Mouse (Mus musculus) liver, embryonic 12.5 days (tissue): Measurements from ENCODE around the gene Lrch1. TPM values are rescaled to one million over a fixed set of nuclear protein-coding genes. Genes with fewer than 3 reads are reported as not detected.

Experiments used
- ATAC-seq: fragments of 200-750 bp; cut with Nextera tagmentation; 2 replicates; pipeline ENCODE4 v1.8.0; 2017; ENCODE audit warnings: moderate number of reproducible peaks, mild to moderate bottlenecking, moderate library complexity
- H3K27ac ChIP-seq: fragments of 300-500 bp; sonication (generic); 2 replicates; pipeline ENCODE4 v1.5.1; 2016; ENCODE audit warnings: mild to moderate bottlenecking
- H3K27me3 ChIP-seq: fragments of 300-500 bp; sonication (generic); replicated peaks from 2 replicates; pipeline ENCODE4 v1.6.1; 2016; ENCODE audit warnings: mild to moderate bottlenecking, moderate library complexity
- H3K36me3 ChIP-seq: fragments of 300-500 bp; sonication (generic); 2 replicates; pipeline ENCODE4 v1.6.1; 2016; ENCODE audit warnings: mild to moderate bottlenecking, moderate library complexity
- H3K4me1 ChIP-seq: fragments of 300-500 bp; sonication (generic); 2 replicates; pipeline ENCODE4 v1.6.1; 2016
- H3K4me2 ChIP-seq: fragments of 300-500 bp; sonication (generic); 2 replicates; pipeline ENCODE4 v1.6.1; 2016; ENCODE audit warnings: mild to moderate bottlenecking, moderate library complexity
- H3K4me3 ChIP-seq: fragments of 300-500 bp; sonication (generic); 2 replicates; pipeline ENCODE4 v1.5.1; 2016; ENCODE audit warnings: mild to moderate bottlenecking, moderate library complexity
- H3K9ac ChIP-seq: fragments of 300-500 bp; sonication (generic); 2 replicates; pipeline ENCODE4 v1.6.1; 2016; ENCODE audit warnings: mild to moderate bottlenecking, moderate library complexity
- H3K9me3 ChIP-seq: fragments of 300-500 bp; sonication (generic); replicated peaks from 2 replicates; pipeline ENCODE4 v1.6.1; 2016; ENCODE audit warnings: mild to moderate bottlenecking, moderate library complexity
- WGBS: fragments of 180-500 bp; shearing (Covaris S2); methylation state at CpG from one replicate; pipeline ENCODE4 v1.1.7; 2016; ENCODE audit not compliant: insufficient replicate concordance; 5-methylcytosine and 5-hydroxymethylcytosine counted together
- polyA plus RNA-seq: library from polyadenylated mRNA; unstranded; fragments of >200 nt; fragmentation: Nextera tagmentation; extraction: Ambion mirVana; gene quantifications from 2 replicates; pipeline ENCODE4 v1.2.1, GENCODE M21; 2016

Lrch1 gene
- polyA plus RNA-seq, 1 experiment from 2014 or later, result 6.5 TPM

DNA sequence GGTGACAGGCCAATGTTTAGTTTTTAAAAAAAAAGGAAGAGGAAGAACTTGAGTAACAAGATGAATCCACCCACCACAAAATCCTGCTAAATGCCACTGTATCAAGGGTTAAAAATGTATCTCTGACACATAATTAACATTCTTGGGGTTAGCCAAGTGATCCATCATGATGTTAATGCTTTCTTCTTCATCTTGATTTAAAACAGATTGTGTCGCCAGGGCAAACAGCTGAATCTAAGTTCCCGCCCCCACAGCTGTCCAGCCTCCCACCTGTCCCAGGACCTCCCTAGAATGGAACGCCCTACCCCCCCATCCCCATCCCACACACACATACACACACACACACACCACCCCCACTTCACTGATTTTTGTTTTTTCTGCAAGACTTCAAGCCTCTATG, 64.9 kb downstream of the Lrch1 start:
- no peak for ATAC-seq
- Histone ChIP-seq H3K27me3 (no peaks in the 10 kb centered on the region), H3K9me3 (no peaks in the 10 kb centered on the region), H3K4me3 (no peak overlapping the region), H3K4me2 (no peak overlapping the region), H3K9ac (no peak overlapping the region), H3K27ac (no peak overlapping the region), H3K36me3 (no peaks in the 10 kb centered on the region), H3K4me1 (peaks cover 30% of the 10 kb centered on the region)
- WGBS, result 67% methylated on average over 3 of the region's 3 CpGs

DNA sequence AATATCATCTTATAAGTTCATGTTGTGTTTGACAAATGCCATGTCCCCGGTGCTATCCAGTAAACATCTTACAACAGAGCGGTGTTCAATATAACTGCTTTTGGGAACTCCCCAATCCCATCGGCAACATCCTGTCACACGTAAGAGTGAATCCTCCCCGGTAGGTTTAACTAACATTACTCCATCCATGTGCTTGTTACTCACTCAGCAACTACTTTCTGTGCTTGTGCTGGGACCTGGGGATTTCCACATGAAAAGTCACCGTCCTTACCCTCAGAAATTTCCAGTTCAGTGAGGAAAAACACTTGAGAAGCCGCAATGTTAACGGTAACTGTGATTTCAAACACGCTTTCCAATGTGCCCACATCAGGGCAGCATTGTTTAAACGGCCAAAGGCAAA, 66.8 kb downstream of the Lrch1 start:
- 82% methylated on average over 10 of the region's 10 CpGs for WGBS
- H3K36me3 ChIP-seq, result no peaks in the 10 kb centered on the region
- peaks cover 31% of the 10 kb centered on the region for H3K4me1 ChIP-seq
- ATAC-seq, result no peak
- no peak overlapping the region for H3K27ac ChIP-seq
- H3K4me3 ChIP-seq, result no peak overlapping the region
- no peak overlapping the region for H3K4me2 ChIP-seq
- no peaks in the 10 kb centered on the region for H3K9me3 ChIP-seq
- no peaks in the 10 kb centered on the region for H3K27me3 ChIP-seq
- H3K9ac ChIP-seq, result no peak overlapping the region

DNA sequence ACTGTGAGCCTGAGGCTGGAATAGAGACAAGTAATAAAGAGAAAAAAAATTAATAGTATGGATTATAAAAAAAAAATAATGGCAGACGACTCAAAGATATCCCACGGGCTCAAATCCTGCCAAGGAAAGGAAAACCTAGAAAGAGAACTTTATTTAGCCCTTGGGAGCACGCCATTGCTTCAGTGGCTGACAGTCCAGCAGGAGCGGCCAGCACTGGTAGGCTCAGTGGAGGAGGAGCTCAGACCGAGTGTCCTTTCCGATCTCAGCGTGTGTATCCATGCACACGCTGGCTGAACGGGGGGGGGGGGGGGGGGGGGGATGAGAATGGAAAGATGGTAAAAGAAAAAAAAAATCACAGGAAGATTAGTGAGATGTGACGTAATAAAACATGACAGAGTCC, 68.2 kb downstream of the Lrch1 start:
- peaks cover 30% of the 10 kb centered on the region for H3K4me1 ChIP-seq
- WGBS, result 87% methylated on average over 5 of the region's 10 CpGs
- no peak overlapping the region for H3K4me3 ChIP-seq
- H3K27ac ChIP-seq, result no peak overlapping the region
- no peak for ATAC-seq
- H3K9me3 ChIP-seq, result no peaks in the 10 kb centered on the region
- no peak overlapping the region for H3K4me2 ChIP-seq
- H3K9ac ChIP-seq, result no peak overlapping the region
- no peaks in the 10 kb centered on the region for H3K27me3 ChIP-seq
- no peaks in the 10 kb centered on the region for H3K36me3 ChIP-seq

GRCm38 (mm10) chr14:74877287-74877686, 70.4 kb downstream of the Lrch1 start:
- H3K4me3 ChIP-seq, result no peak overlapping the region
- H3K9ac ChIP-seq, result no peak overlapping the region
- peaks cover 15% of the 10 kb centered on the region for H3K4me1 ChIP-seq
- H3K36me3 ChIP-seq, result no peaks in the 10 kb centered on the region
- 76% methylated on average over 5 of the region's 5 CpGs for WGBS
- H3K27ac ChIP-seq, result no peak overlapping the region
- H3K9me3 ChIP-seq, result no peaks in the 10 kb centered on the region
- no peaks in the 10 kb centered on the region for H3K27me3 ChIP-seq
- no peak overlapping the region for H3K4me2 ChIP-seq
- no peak for ATAC-seq

DNA sequence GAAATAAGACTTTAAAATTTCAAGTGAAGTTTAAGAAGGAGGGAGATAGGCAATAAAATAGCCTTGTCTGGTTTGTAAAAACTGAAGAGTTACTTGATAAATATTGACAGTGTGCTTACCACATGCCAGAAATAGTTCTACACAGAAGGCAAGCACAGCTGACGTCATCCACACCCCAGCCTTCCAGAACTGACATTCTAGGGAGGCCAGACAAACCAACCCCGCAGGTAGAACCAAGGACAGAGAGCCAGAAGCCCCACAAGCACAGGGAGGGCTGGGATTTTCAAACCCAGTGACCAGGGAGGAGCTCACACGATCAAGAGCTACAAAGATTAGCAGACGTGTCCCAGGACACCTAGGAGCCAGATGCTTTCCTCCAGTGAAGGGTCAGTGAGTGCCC, 76.5 kb downstream of the Lrch1 start:
- Histone ChIP-seq H3K27ac (0 out of 2 replicates have a peak overlapping the region, but pooled peaks have one; percentile 20), H3K4me3 (no peak overlapping the region), H3K4me1 (peaks cover 59% of the 10 kb centered on the region), H3K4me2 (no peak overlapping the region), H3K27me3 (no peaks in the 10 kb centered on the region), H3K36me3 (no peaks in the 10 kb centered on the region), H3K9me3 (no peaks in the 10 kb centered on the region), H3K9ac (no peak overlapping the region)
- no peak for ATAC-seq
- WGBS, result 45% methylated on average over 4 of the region's 4 CpGs

- 18% methylated on average over 4 of the region's 4 CpGs for WGBS
- H3K27me3 ChIP-seq, result no peaks in the 10 kb centered on the region
- H3K4me2 ChIP-seq, result peak overlapping the region; percentile 63
- no peaks in the 10 kb centered on the region for H3K36me3 ChIP-seq
- H3K27ac ChIP-seq, result peak overlapping the region; percentile 89
- H3K4me1 ChIP-seq, result peaks cover 75% of the 10 kb centered on the region
- H3K4me3 ChIP-seq, result peak overlapping the region; percentile 17; the same call in 1 of the 2 replicates
- no peaks in the 10 kb centered on the region for H3K9me3 ChIP-seq
- peak overlapping the region; percentile 55 for H3K9ac ChIP-seq
- ATAC-seq, result peak; percentile 87
Observed at GRCm38 (mm10) chr14:74868902-74869230, 78.8 kb downstream of the Lrch1 start.

GRCm38 (mm10) chr14:74868188-74868901, 79.3 kb downstream of the Lrch1 start:
- 23% methylated on average over 2 of the region's 2 CpGs for WGBS
- Histone ChIP-seq H3K27ac (peak overlapping the region; percentile 89), H3K36me3 (no peaks in the 10 kb centered on the region), H3K4me1 (peaks cover 75% of the 10 kb centered on the region), H3K4me3 (peak overlapping the region; percentile 17; the same call in 1 of the 2 replicates), H3K27me3 (no peaks in the 10 kb centered on the region), H3K9me3 (no peaks in the 10 kb centered on the region), H3K4me2 (peak overlapping the region; percentile 63), H3K9ac (0 out of 2 replicates have a peak overlapping the region, but pooled peaks have one; percentile 32)
- peak; percentile 62 for ATAC-seq

GRCm38 (mm10) chr14:74867076-74868042, 80.3 kb downstream of the Lrch1 start:
- Histone ChIP-seq H3K4me3 (no peak overlapping the region), H3K4me1 (peaks cover 73% of the 10 kb centered on the region), H3K9me3 (no peaks in the 10 kb centered on the region), H3K9ac (no peak overlapping the region), H3K36me3 (no peaks in the 10 kb centered on the region), H3K27me3 (no peaks in the 10 kb centered on the region), H3K27ac (no peak overlapping the region), H3K4me2 (peak overlapping the region; percentile 63)
- ATAC-seq, result no peak
- 68% methylated on average over 20 of the region's 20 CpGs for WGBS

DNA sequence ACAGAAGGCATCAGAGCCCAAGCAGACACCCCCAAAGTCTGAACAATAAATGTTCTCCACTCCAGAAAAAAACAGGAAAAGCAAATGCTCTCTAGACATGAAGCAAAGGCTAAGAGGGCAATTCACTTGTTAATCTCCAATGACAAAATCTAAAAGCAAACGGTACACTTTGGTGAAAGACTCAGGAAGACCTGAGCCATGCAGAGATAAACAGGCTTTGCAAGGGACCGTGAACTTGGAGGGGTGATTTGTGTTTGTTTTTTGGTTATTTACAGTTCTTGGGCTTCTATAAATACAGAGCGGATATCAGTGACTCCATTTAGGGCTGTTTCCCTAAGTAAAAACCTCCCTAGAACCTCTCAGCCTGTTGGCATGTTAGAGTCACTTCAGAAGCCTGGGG, 81.9 kb downstream of the Lrch1 start:
- no peaks in the 10 kb centered on the region for H3K36me3 ChIP-seq
- H3K27ac ChIP-seq, result peak overlapping the region; percentile 38; the same call in 1 of the 2 replicates
- no peak overlapping the region for H3K4me2 ChIP-seq
- H3K9ac ChIP-seq, result no peak overlapping the region
- H3K4me1 ChIP-seq, result peaks cover 60% of the 10 kb centered on the region
- 50% methylated on average over 3 of the region's 3 CpGs for WGBS
- H3K9me3 ChIP-seq, result no peaks in the 10 kb centered on the region
- no peaks in the 10 kb centered on the region for H3K27me3 ChIP-seq
- ATAC-seq, result no peak
- H3K4me3 ChIP-seq, result no peak overlapping the region

DNA sequence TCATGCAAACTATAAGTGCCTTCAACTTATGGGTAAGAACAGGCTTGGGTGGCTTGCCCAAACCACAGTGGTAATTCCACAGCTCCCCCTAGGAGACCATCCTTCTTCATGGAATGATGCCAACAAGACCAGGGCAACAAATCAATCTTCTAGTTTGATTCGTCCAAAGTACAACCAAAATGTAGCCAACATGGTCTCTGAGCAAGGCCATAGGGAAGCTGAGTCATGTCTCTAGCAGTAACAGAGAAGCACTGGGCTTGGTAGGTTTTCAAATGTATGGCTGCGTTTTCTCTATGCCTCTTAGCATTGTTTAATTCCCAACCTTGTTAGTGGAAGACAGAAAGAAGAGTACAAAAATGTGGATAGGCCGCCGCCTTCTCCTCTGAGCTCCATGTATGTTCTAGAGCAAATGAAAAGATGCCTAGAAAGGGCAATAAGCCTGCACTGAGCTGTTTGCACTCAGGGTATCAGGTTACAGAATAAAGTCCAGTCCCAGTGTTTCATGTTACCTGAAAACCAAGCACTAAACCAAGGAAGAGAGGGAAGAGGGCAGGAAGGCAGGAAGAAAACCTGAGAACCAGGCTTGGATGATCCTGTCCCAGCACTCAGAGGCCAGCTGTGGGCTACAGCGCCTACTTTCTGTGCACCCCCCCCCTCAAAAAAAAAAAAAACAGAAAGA, 82.7 kb downstream of the Lrch1 start:
- Histone ChIP-seq H3K9me3 (no peaks in the 10 kb centered on the region), H3K4me1 (peaks cover 55% of the 10 kb centered on the region), H3K4me3 (no peak overlapping the region), H3K27ac (peak overlapping the region; percentile 43; the same call in 1 of the 2 replicates), H3K9ac (no peak overlapping the region), H3K36me3 (no peaks in the 10 kb centered on the region), H3K27me3 (no peaks in the 10 kb centered on the region), H3K4me2 (no peak overlapping the region)
- no peak for ATAC-seq
- 74% methylated on average over 5 of the region's 5 CpGs for WGBS

GRCm38 (mm10) chr14:74861456-74861855, 86.2 kb downstream of the Lrch1 start:
- ATAC-seq, result no peak
- Histone ChIP-seq H3K4me2 (no peak overlapping the region), H3K36me3 (peaks cover 9% of the 10 kb centered on the region), H3K4me3 (no peak overlapping the region), H3K27me3 (no peaks in the 10 kb centered on the region), H3K27ac (no peak overlapping the region), H3K9ac (no peak overlapping the region), H3K4me1 (peaks cover 21% of the 10 kb centered on the region), H3K9me3 (no peaks in the 10 kb centered on the region)
- 77% methylated on average over 9 of the region's 9 CpGs for WGBS
